Mouse (Mus musculus) layer of hippocampus, adult 9-10 months (tissue): ENCODE results near the gene Svbp.

Experiments used
- DNase-seq: peaks from one replicate; pipeline ENCODE4 v3.0.0; 2022; ENCODE audit warnings: low spot score

Gene Svbp

DNA sequence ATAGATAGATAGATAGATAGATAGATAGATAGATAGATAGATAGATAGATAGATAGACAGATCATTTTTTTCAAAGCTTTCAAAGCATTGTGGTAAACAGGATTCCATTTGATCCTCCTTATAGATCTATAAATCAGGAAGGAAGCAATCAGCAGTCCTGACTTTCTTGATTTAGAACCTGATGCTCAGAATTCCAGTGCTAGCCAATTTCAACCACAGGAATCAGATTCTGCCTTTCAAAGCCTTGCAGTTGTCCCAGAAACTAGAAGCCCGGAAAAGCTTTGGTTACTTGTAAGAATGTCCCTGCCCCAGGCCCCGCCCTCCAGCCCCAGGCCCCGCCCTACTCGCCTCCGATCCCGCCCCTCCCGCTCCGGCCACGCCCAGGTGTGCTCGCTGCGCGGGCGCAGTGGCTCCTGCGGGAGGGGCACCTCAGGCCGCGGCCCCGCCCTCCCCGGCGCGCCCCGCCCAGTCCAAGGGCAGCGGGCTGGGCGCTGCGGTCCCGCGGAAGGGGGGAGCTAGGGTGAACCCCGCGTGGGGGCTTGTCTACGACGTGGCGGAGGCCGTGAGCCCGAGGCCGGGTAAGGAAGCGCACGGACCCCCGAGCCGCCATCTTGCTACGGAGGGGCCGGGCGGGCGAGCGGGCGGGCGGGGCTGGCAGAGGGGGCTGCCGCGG lies at the start of gene Svbp:
TSS of gene Svbp (plus strand) at position 398 of the 673 bp plus-strand sequence.
- DNase-seq: peak; percentile 49

GRCm38 (mm10) chr4:119146816-119147215 lies 48.3 kb upstream of the Svbp start:
- DNase-seq: no peak

DNA sequence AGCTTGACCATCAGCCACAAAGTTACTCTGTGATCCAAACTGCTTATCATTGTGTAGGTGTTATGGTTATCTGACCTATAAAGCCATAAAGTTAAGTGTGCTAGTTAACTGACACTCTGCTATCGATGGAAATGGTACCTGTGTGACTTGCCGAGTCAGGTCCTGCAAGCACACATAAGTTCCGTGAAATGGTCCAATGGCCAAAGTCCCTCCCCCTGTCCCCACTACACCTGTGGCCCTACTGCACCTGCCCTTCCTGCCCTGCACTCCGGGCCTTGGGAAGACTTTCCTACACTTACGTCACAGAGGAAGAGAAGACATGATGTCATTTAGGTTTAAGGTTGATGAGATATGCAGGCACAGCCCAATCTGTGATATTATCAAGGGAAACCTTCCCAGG lies 47.8 kb upstream of the Svbp start:
- no peak for DNase-seq

- DNase-seq: no peak
Observed at GRCm38 (mm10) chr4:119148741-119149140, 46.4 kb upstream of the Svbp start.

GRCm38 (mm10) chr4:119157186-119157585 lies 37.9 kb upstream of the Svbp start:
- DNase-seq: no peak

- DNase-seq: no peak
Observed at GRCm38 (mm10) chr4:119157891-119158290, 37.2 kb upstream of the Svbp start.

- DNase-seq: no peak
Observed at GRCm38 (mm10) chr4:119161358-119161757, 33.7 kb upstream of the Svbp start.

- DNase-seq: no peak
Observed at GRCm38 (mm10) chr4:119162990-119163389, 32.1 kb upstream of the Svbp start.

GRCm38 (mm10) chr4:119165916-119166315 lies 29.2 kb upstream of the Svbp start:
- no peak for DNase-seq

GRCm38 (mm10) chr4:119167068-119167467 lies 28.0 kb upstream of the Svbp start:
- no peak for DNase-seq

- DNase-seq: peak; percentile 85
Observed at GRCm38 (mm10) chr4:119167663-119168062, 27.4 kb upstream of the Svbp start.

- no peak for DNase-seq
Observed at GRCm38 (mm10) chr4:119172919-119173650, 22.0 kb upstream of the Svbp start.

DNA sequence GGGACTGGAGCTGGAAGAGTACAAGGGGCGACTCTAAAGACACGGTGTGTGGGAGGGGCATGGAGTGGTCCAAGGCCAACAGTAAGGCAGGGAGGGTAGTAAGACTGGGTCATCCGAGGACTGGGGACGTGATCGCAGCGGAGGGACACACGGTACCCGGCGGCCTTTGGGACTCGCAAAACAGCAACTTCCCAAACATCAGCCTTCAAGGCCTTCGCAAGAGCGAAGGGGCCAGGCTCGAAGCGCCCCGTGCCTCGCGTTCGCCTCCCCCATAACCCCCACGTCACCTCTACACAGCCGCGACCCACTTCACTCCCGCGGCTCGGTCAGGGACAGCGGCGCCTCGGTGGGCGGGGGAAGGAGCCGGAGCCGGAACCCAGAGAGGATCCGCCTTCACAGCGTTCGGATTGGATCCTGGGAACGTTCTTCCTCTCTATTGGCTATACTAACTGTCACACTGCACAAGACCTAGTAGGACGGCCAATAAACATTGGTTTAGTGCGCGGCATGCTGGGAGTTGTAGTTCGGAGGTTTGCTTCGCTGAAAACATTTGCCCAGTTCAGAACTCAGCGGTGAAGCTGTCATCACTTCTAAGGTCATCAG lies 21.2 kb upstream of the Svbp start, which contains the start of gene Zfp691:
TSS of gene Zfp691 (minus strand) at position 345 of the 603 bp plus-strand sequence.
- peak; percentile 98 for DNase-seq

- DNase-seq: no peak
Observed at GRCm38 (mm10) chr4:119177702-119178101, 17.4 kb upstream of the Svbp start.

DNA sequence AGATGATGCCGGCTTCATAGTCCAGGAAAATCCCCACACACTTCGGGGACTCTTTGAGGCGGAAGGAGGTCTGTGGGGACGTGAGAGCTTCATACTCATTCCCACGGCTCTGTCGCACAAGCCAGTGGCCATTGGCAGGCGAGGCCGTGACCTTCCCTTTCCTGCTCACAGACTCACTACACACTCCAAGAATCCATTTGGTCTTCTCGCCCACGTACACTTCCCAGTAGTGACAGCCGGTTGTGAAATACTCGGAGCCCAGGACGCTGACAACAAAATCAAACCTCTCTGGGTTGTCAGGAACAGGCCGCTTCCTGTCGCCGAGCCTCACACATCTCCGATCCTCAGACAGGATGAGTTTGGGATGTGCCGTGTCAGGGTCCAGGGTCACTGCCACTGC lies 16.8 kb upstream of the Svbp start:
- DNase-seq: no peak

- DNase-seq: no peak
Observed at GRCm38 (mm10) chr4:119180133-119180707, 14.9 kb upstream of the Svbp start.

DNA sequence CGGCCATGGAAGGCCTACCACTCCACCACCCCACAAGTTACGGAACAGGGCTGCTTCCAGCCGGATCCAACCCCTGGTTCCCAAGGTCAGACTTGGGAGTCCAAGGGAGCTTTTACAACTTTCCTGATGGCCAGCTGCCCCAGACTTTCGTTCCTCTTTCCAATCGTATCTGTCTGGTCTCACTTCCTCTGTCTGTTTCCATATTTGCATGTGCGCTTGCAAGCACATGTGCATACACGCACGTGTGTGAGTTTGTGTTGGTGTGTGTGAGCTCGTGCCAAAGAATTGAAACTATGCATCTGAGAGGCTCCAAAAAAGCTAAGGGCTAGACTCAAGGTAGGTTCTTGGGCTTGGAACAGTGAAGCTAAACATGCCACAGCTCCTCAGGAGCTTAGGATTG lies 13.7 kb upstream of the Svbp start:
- peak; percentile 16 for DNase-seq

- no peak for DNase-seq
Observed at GRCm38 (mm10) chr4:119183525-119183924, 11.6 kb upstream of the Svbp start.

DNA sequence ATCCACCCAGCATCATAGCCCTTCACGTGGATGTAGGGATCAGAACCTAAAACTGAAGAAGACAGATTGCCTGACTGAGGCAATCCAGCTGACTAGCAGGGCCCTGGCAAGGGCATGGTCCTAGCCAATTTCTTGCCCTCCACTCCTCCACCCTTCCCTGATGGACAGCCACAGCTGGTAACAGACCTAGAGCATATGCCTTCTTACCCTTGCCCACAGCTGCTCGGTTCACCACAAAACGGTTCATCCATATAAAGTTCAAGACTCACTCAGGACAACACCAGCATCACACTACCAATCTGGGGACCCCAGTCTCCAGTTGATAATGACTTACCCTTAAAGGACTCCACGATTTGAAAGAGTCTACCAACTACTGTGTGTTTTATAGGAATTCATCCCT lies 9.3 kb upstream of the Svbp start:
- no peak for DNase-seq

GRCm38 (mm10) chr4:119188060-119188785 lies 6.9 kb upstream of the Svbp start:
- DNase-seq: no peak

DNA sequence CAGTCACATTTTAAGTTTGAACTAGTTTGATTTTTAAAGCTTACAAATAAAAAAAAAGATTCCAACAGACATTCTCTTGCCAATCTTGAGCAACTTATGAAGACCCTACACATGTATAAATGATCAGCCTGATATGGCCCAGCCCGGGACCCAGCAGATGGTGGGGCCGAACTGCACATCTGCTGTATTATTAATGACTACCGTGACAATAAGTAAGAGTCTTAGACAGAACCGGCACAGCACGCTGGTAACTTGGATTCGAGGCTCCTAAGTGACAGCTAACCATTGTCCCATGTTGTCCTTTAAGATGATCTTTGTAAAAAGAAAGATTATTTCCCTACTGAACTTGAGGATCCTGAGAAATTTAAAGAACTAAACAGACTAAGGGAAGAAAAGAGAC lies 5.7 kb upstream of the Svbp start:
- no peak for DNase-seq

DNA sequence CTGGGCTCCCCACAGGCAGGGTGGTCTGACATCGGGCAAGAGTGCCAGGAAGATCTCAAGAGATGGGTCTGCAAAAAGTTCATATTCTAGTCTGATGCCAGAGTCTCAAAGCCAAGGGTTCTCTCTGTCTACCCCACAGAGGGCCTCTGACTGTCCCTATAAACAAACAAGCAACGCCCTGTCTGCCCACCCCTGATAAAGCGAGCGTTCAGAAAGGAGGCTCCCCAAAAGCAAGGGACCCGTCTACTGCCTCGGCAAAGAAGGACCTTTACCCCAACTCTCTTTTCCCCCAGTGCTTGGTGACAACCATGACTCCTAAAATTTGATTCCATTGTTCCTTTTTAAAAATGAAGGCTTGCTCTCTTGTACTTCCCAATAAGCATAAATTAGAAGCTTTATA lies 5.2 kb upstream of the Svbp start, which contains the start of gene Ermap:
TSS of gene Ermap (minus strand) at position 148 of the 400 bp plus-strand sequence.
- no peak for DNase-seq
